Mouse (Mus musculus): ENCODE results near the gene Ebf1. TPM values are rescaled to one million over a fixed set of nuclear protein-coding genes. Genes with fewer than 3 reads are reported as not detected.

Gene Ebf1
- total RNA-seq, 2 experiments from 2014 or later, result 4.2 to 4.6 TPM

GRCm38 (mm10) chr11:44804046-44804445 lies 186.9 kb downstream of the Ebf1 start:
- DNase-seq (ENCODE audit: low spot score in 2 of 2), result no peak
- intact Hi-C loops (cut with DNase I), result no loop called here

GRCm38 (mm10) chr11:44806589-44806988 lies 189.5 kb downstream of the Ebf1 start:
- DNase-seq (ENCODE audit: low spot score in 2 of 2), result peak; percentile 28 to 32
- intact Hi-C loops (cut with DNase I), result no loop called here

GRCm38 (mm10) chr11:44808855-44809546 lies 191.9 kb downstream of the Ebf1 start:
- intact Hi-C loops (cut with DNase I), result no loop called here
- DNase-seq (ENCODE audit: low spot score in 2 of 2), result no peak

GRCm38 (mm10) chr11:44811007-44811406 lies 193.9 kb downstream of the Ebf1 start:
- intact Hi-C loops (cut with DNase I), result no loop called here
- no peak for DNase-seq (ENCODE audit: low spot score in 2 of 2)

GRCm38 (mm10) chr11:44812193-44812746 lies 195.2 kb downstream of the Ebf1 start:
- intact Hi-C loops (cut with DNase I), result no loop called here
- DNase-seq (ENCODE audit: low spot score in 2 of 2), result no peak

GRCm38 (mm10) chr11:44813534-44813933 lies 196.4 kb downstream of the Ebf1 start:
- intact Hi-C loops (cut with DNase I), result no loop called here
- no peak for DNase-seq (ENCODE audit: low spot score in 2 of 2)

GRCm38 (mm10) chr11:44814847-44815246 lies 197.7 kb downstream of the Ebf1 start:
- intact Hi-C loops (cut with DNase I), result no loop called here
- no peak for DNase-seq (ENCODE audit: low spot score in 2 of 2)

GRCm38 (mm10) chr11:44815991-44816390 lies 198.9 kb downstream of the Ebf1 start:
- intact Hi-C loops (cut with DNase I), result no loop called here
- DNase-seq (ENCODE audit: low spot score in 2 of 2), result no peak

- intact Hi-C loops (cut with DNase I), result no loop called here
- no peak for DNase-seq (ENCODE audit: low spot score in 2 of 2)
These were observed 205.2 kb downstream of the Ebf1 start for GRCm38 (mm10) chr11:44822312-44822711.

GRCm38 (mm10) chr11:44832227-44832939 lies 215.3 kb downstream of the Ebf1 start:
- intact Hi-C loops (cut with DNase I), result no loop called here

GRCm38 (mm10) chr11:44832940-44833254 lies 215.8 kb downstream of the Ebf1 start:
- no peak for DNase-seq (ENCODE audit: low spot score in 2 of 2)
- intact Hi-C loops (cut with DNase I), result no loop called here

More at GRCm38 (mm10) chr11:44832227-44832939, 215.3 kb downstream of the Ebf1 start:
- DNase-seq (ENCODE audit: low spot score in 2 of 2), result no peak

GRCm38 (mm10) chr11:44833351-44833996 lies 216.4 kb downstream of the Ebf1 start:
- DNase-seq (ENCODE audit: low spot score in 2 of 2), result peak in 1 of 2 experiments; percentile 29
- intact Hi-C loops (cut with DNase I), result no loop called here

GRCm38 (mm10) chr11:44835166-44835565 lies 218.0 kb downstream of the Ebf1 start:
- intact Hi-C loops (cut with DNase I), result no loop called here
- DNase-seq (ENCODE audit: low spot score in 2 of 2), result no peak

- DNase-seq (ENCODE audit: low spot score in 2 of 2), result no peak
- intact Hi-C loops (cut with DNase I), result no loop called here
These were observed 220.5 kb downstream of the Ebf1 start for GRCm38 (mm10) chr11:44837592-44837991.

GRCm38 (mm10) chr11:44841127-44842056 lies 224.3 kb downstream of the Ebf1 start:
- intact Hi-C loops (cut with DNase I), result no loop called here
- no peak for DNase-seq (ENCODE audit: low spot score in 2 of 2)

- intact Hi-C loops (cut with DNase I), result no loop called here
- DNase-seq (ENCODE audit: low spot score in 2 of 2), result no peak
These were observed 234.8 kb downstream of the Ebf1 start for GRCm38 (mm10) chr11:44851874-44852273.

- intact Hi-C loops (cut with DNase I), result no loop called here
- DNase-seq (ENCODE audit: low spot score in 2 of 2), result no peak
These were observed 235.8 kb downstream of the Ebf1 start for GRCm38 (mm10) chr11:44852921-44853320.

GRCm38 (mm10) chr11:44854496-44854895 lies 237.4 kb downstream of the Ebf1 start:
- no peak for DNase-seq (ENCODE audit: low spot score in 2 of 2)
- intact Hi-C loops (cut with DNase I), result no loop called here

GRCm38 (mm10) chr11:44861108-44861507 lies 244.0 kb downstream of the Ebf1 start:
- DNase-seq (ENCODE audit: low spot score in 2 of 2), result no peak
- intact Hi-C loops (cut with DNase I), result no loop called here
